Comparison of ENCODE assay signal across 16 mouse cellular contexts in genomic region chr1:189784503-189784902, GRCm38 (mm10). TPM values are rescaled to one million over a fixed set of nuclear protein-coding genes. Genes with fewer than 3 reads are reported as not detected.
A peak's percentile ranks its signal among the peaks of the same experiment; 100 is the strongest.
DNase-seq lines count a peak whose midpoint lies in the region; ATAC-seq and TF ChIP-seq lines count a peak whose summit lies in the region.
"Had no signal": no experiment of that assay in that cellular context is flagged by ENCODE, and none has a peak within 500 bp of the region (broad histone marks: within the 10 kb centered on the region; RNA-seq: fewer than 3 reads in every experiment).

No protein-coding gene starts in this region.

- WGBS in kidney, embryonic 14.5 days, result 56% methylated on average over 7 of the region's 7 CpGs
- 37% methylated on average over 7 of the region's 7 CpGs for WGBS in intestine, embryonic 15.5 days

- POLR2A ChIA-PET in Patski (lab: Charles Lee), result interaction anchor here (0.9 to 1.2 kb wide), 3 partner anchors 14 to 54 kb away, joined by 3 to 4 read pairs (median 3); no protein-coding TSS in a partner anchor

- DNase-seq in kidney, postnatal 25 days, result no peak
- no peak for DNase-seq in Patski (ENCODE audit: low read depth, low spot score)
- peak; percentile 59 for DNase-seq in lung, postnatal 25 days (ENCODE audit: low spot score)
- DNase-seq in thymus, postnatal 25 days, result no peak
- no peak for DNase-seq in heart, adult 11 months
- DNase-seq in layer of hippocampus, adult 8-10 months (ENCODE audit: low spot score in 2 of 2), result no peak
- DNase-seq: adrenal gland, adult 2 months; B cell, adult 2 months; cerebellum, adult 11 months; cerebellum, postnatal 36 days; heart, postnatal 36 days had no signal

- TF ChIP-seq CTCF in Patski (IDR thresholded peaks at IDR 0.05), result no peak

- peaks cover 81% of the 10 kb centered on the region for H3K4me1 ChIP-seq in kidney, embryonic 14.5 days (ENCODE audit: control insufficient read depth, insufficient read depth, low read length)
- H3K4me1 ChIP-seq in intestine, embryonic 15.5 days (replicated peaks), result peaks cover 26% of the 10 kb centered on the region; the same call in 1 of the 2 replicates

- no peak for ATAC-seq in kidney, embryonic 14.5 days (ENCODE audit: low FRiP score, low TSS enrichment)
- ATAC-seq in Patski, result peak; percentile 71
- peak; percentile 26; the same call in 1 of the 2 replicates for ATAC-seq in intestine, embryonic 15.5 days
- ATAC-seq: forebrain, embryonic 14.5 days had no signal

- H3K36me3 ChIP-seq in kidney, embryonic 14.5 days (ENCODE audit: control insufficient read depth, insufficient read depth, low read length), result no peaks in the 10 kb centered on the region
- no peaks in the 10 kb centered on the region for H3K36me3 ChIP-seq in intestine, embryonic 15.5 days
- H3K36me3 ChIP-seq: embryonic facial prominence, embryonic 12.5 days had no signal

- no peak overlapping the region for H3K4me3 ChIP-seq in kidney, embryonic 14.5 days (ENCODE audit: low read length)
- H3K4me3 ChIP-seq in intestine, embryonic 15.5 days (replicated peaks), result no peak overlapping the region
- H3K4me3 ChIP-seq: embryonic facial prominence, embryonic 12.5 days; limb, embryonic 13.5 days had no signal

- CTCF ChIA-PET in Patski (lab: Charles Lee), result interaction anchor here (0.8 to 1.3 kb wide), 2 partner anchors 12 to 82 kb away, joined by 4 to 5 read pairs; no protein-coding TSS in a partner anchor

- H3K4me2 ChIP-seq in kidney, embryonic 14.5 days (replicated peaks; ENCODE audit: low read depth, low read length), result no peak overlapping the region
- H3K4me2 ChIP-seq in intestine, embryonic 15.5 days (replicated peaks), result no peak overlapping the region
- H3K4me2 ChIP-seq: embryonic facial prominence, embryonic 12.5 days; limb, embryonic 13.5 days had no signal

- no peak overlapping the region for H3K9ac ChIP-seq in kidney, embryonic 14.5 days (ENCODE audit: low read depth, low read length)
- H3K9ac ChIP-seq in intestine, embryonic 15.5 days, result no peak overlapping the region
- H3K9ac ChIP-seq: embryonic facial prominence, embryonic 12.5 days; limb, embryonic 13.5 days had no signal

- H3K27ac ChIP-seq in kidney, embryonic 14.5 days (ENCODE audit: low read depth, low read length), result peak overlapping the region; percentile 47; the same call in 1 of the 2 replicates
- no peak overlapping the region; the same call in 1 of the 2 replicates for H3K27ac ChIP-seq in intestine, embryonic 15.5 days
- H3K27ac ChIP-seq: embryonic facial prominence, embryonic 12.5 days; limb, embryonic 13.5 days had no signal

- H3K27me3 ChIP-seq in kidney, embryonic 14.5 days (ENCODE audit: control insufficient read depth, insufficient read depth, low read length), result no peaks in the 10 kb centered on the region
- H3K27me3 ChIP-seq in Patski, result no peaks in the 10 kb centered on the region
- H3K27me3 ChIP-seq in intestine, embryonic 15.5 days (replicated peaks), result no peaks in the 10 kb centered on the region
- H3K27me3 ChIP-seq: embryonic facial prominence, embryonic 12.5 days; limb, embryonic 13.5 days had no signal

- in situ Hi-C loops in Patski (cut with MboI; ENCODE audit: low pct_unique_long_range_greater_than_20kb), result no loop called here

- no peaks in the 10 kb centered on the region for H3K9me3 ChIP-seq in kidney, embryonic 14.5 days (ENCODE audit: control insufficient read depth, low read length)
- H3K9me3 ChIP-seq in intestine, embryonic 15.5 days, result no peaks in the 10 kb centered on the region
- H3K9me3 ChIP-seq: embryonic facial prominence, embryonic 12.5 days; limb, embryonic 13.5 days had no signal

RNA-seq across cellular contexts. Expression of gene Ptpn14, which starts 56.4 kb away (rescaled TPM):
- polyA plus RNA-seq in kidney, embryonic 14.5 days (2014; fragmentation: Nextera tagmentation; extraction: Ambion mirVana), result 13.3 and 21.1 TPM in 2 replicates
- polyA plus RNA-seq in Patski (2021), result 56.8 TPM
- 4.9 and 6.2 TPM in 2 replicates for polyA plus RNA-seq in intestine, embryonic 15.5 days (2015; fragmentation: Nextera tagmentation; extraction: Ambion mirVana)
- total RNA-seq in layer of hippocampus, adult 8-10 months (2022), result 10 to 100 TPM; 11.1 to 16.1 (median 12.3) TPM
